8 mouse cellular contexts compared by ENCODE assay signal in the genomic region with DNA sequence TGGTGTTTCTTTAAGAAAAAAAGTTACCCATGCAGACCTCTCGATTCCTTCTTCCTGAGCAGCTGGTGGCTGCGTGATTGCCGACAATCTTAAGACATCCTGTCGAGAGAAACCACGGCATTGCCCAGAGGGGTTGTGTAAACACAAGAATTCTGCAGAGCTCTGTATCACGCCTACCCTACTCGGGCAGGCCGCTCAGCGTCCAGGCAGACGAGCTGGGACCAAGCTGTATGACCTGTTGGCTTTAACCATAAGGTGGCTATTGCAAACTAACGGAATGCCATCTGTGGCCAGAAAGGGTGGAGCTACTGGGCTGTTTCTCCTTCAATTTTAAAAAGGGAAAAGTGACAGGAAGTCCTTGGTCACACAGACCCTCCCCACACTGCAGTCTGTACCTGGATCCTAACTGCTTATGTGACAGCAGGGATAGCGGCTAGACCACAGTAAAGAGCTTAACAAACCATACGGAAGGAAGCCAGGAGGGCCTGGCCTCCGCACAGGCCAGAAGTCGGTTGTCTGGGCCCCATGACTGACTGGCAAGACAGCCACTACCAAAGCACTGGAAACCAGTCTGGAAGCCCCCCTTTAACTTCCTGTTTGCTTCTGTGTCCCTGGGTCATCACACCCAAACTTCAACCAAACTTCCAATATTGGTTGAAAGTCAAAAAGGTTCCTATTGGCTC. TPM values are rescaled to one million over a fixed set of nuclear protein-coding genes. Genes with fewer than 3 reads are reported as not detected.
DNase-seq lines count a peak whose midpoint lies in the region; ATAC-seq lines count a peak whose summit lies in the region.

No protein-coding gene starts in this region.

- peaks cover 20% of the 10 kb centered on the region for H3K36me3 ChIP-seq in midbrain, embryonic 10.5 days
- H3K36me3 ChIP-seq in midbrain, embryonic 16.5 days (ENCODE audit: control insufficient read depth, insufficient read depth, low read length) = no peaks in the 10 kb centered on the region; the same call in 1 of the 2 replicates
- H3K36me3 ChIP-seq in kidney, embryonic 15.5 days = 0 out of 2 replicates have a peak, but pooled peaks cover 9% of the 10 kb centered on the region
- peaks cover 16% of the 10 kb centered on the region for H3K36me3 ChIP-seq in midbrain, embryonic 13.5 days

- H3K9me3 ChIP-seq in midbrain, embryonic 10.5 days (replicated peaks) = no peaks in the 10 kb centered on the region
- H3K9me3 ChIP-seq in midbrain, embryonic 16.5 days (replicated peaks; ENCODE audit: control insufficient read depth, low read length, poor library complexity, severe bottlenecking) = no peaks in the 10 kb centered on the region
- H3K9me3 ChIP-seq in kidney, embryonic 15.5 days (replicated peaks) = no peaks in the 10 kb centered on the region
- no peaks in the 10 kb centered on the region for H3K9me3 ChIP-seq in midbrain, embryonic 13.5 days

- H3K27me3 ChIP-seq in midbrain, embryonic 10.5 days (ENCODE audit: low read depth, poor library complexity, severe bottlenecking) = no peaks in the 10 kb centered on the region
- H3K27me3 ChIP-seq in midbrain, embryonic 16.5 days (ENCODE audit: control insufficient read depth, insufficient read depth, low read depth, low read length) = no peaks in the 10 kb centered on the region
- no peaks in the 10 kb centered on the region for H3K27me3 ChIP-seq in kidney, embryonic 15.5 days
- H3K27me3 ChIP-seq in midbrain, embryonic 13.5 days = no peaks in the 10 kb centered on the region

- peaks cover 8% of the 10 kb centered on the region for H3K4me1 ChIP-seq in midbrain, embryonic 10.5 days
- H3K4me1 ChIP-seq in midbrain, embryonic 16.5 days (ENCODE audit: control insufficient read depth, insufficient read depth, low read length) = no peaks in the 10 kb centered on the region
- peaks cover 35% of the 10 kb centered on the region for H3K4me1 ChIP-seq in kidney, embryonic 15.5 days
- no peaks in the 10 kb centered on the region for H3K4me1 ChIP-seq in midbrain, embryonic 13.5 days (replicated peaks)

- WGBS in midbrain, embryonic 10.5 days = 77% methylated on average over 15 of the region's 15 CpGs
- WGBS in midbrain, embryonic 16.5 days = 73% methylated on average over 15 of the region's 15 CpGs
- WGBS in kidney, embryonic 15.5 days = 22% methylated on average over 15 of the region's 15 CpGs
- 79% methylated on average over 15 of the region's 15 CpGs for WGBS in midbrain, embryonic 13.5 days

- H3K9ac ChIP-seq in midbrain, embryonic 16.5 days (ENCODE audit: low read depth, low read length) = no peak overlapping the region
- H3K9ac ChIP-seq in kidney, embryonic 15.5 days = no peak overlapping the region
- H3K9ac ChIP-seq in midbrain, embryonic 13.5 days (replicated peaks) = no peak overlapping the region

- H3K4me2 ChIP-seq in midbrain, embryonic 16.5 days (ENCODE audit: low read length) = no peak overlapping the region
- peak overlapping the region; percentile 27; the same call in 1 of the 2 replicates for H3K4me2 ChIP-seq in kidney, embryonic 15.5 days
- no peak overlapping the region for H3K4me2 ChIP-seq in midbrain, embryonic 13.5 days (replicated peaks)

- no peak overlapping the region for H3K4me3 ChIP-seq in midbrain, embryonic 10.5 days
- no peak overlapping the region for H3K4me3 ChIP-seq in midbrain, embryonic 16.5 days (ENCODE audit: low read depth, low read length)
- no peak overlapping the region for H3K4me3 ChIP-seq in kidney, embryonic 15.5 days (replicated peaks)
- H3K4me3 ChIP-seq in midbrain, embryonic 13.5 days (replicated peaks) = no peak overlapping the region

- DNase-seq in midbrain, embryonic 10.5 days (ENCODE audit: low spot score) = no peak
- DNase-seq in heart, adult 8-10 months (ENCODE audit: low spot score) = peak; percentile 31
- peak; percentile 54 for DNase-seq in lung, postnatal 14 days
- DNase-seq in thymus, postnatal 4 days = peak; percentile 69
- DNase-seq in spleen, postnatal 14 days (ENCODE audit: low spot score in 2 of 2) = no peak

- 0 out of 2 replicates have a peak overlapping the region, but pooled peaks have one; percentile 28 for H3K27ac ChIP-seq in midbrain, embryonic 10.5 days (replicated peaks)
- no peak overlapping the region for H3K27ac ChIP-seq in midbrain, embryonic 16.5 days (ENCODE audit: low read length)
- peak overlapping the region; percentile 73 for H3K27ac ChIP-seq in kidney, embryonic 15.5 days
- H3K27ac ChIP-seq in midbrain, embryonic 13.5 days = no peak overlapping the region

- no peak for ATAC-seq in midbrain, embryonic 16.5 days
- ATAC-seq in kidney, embryonic 15.5 days (replicated peaks; ENCODE audit: low FRiP score) = no peak
- ATAC-seq in midbrain, embryonic 13.5 days = no peak

RNA-seq across cellular contexts. Expression of a gene that starts 24.8 kb away (rescaled TPM):
- 3.5 and 9.6 TPM in 2 replicates for polyA plus RNA-seq in midbrain, embryonic 10.5 days (2016; fragmentation: Nextera tagmentation; extraction: Ambion mirVana)
- polyA plus RNA-seq in midbrain, embryonic 16.5 days (2015; fragmentation: Nextera tagmentation; extraction: Ambion mirVana) = 14.6 and 15.3 TPM in 2 replicates
- 10 to 100 TPM; 16.2 to 19.3 (median 18.5) TPM for total RNA-seq in heart, adult 8-10 months (2022)
- polyA plus RNA-seq in kidney, embryonic 15.5 days (2015; fragmentation: Nextera tagmentation; extraction: Ambion mirVana) = 20.4 and 25.6 TPM in 2 replicates
- 10.3 and 14.5 TPM in 2 replicates for polyA plus RNA-seq in midbrain, embryonic 13.5 days (2015; fragmentation: Nextera tagmentation; extraction: Ambion mirVana)

RNA-seq across cellular contexts. Expression of a gene that starts 47.1 kb away (rescaled TPM):
- 24.3 and 29.5 TPM in 2 replicates for polyA plus RNA-seq in midbrain, embryonic 10.5 days (2016; fragmentation: Nextera tagmentation; extraction: Ambion mirVana)
- 63.4 and 69.5 TPM in 2 replicates for polyA plus RNA-seq in midbrain, embryonic 16.5 days (2015; fragmentation: Nextera tagmentation; extraction: Ambion mirVana)
- total RNA-seq in heart, adult 8-10 months (2022) = 10 to 100 TPM in 3 of 4 experiments, 1 to 10 TPM in 1; 8.9 to 12.5 (median 11.3) TPM
- 35.5 and 39.5 TPM in 2 replicates for polyA plus RNA-seq in kidney, embryonic 15.5 days (2015; fragmentation: Nextera tagmentation; extraction: Ambion mirVana)
- 45.3 and 47.1 TPM in 2 replicates for polyA plus RNA-seq in midbrain, embryonic 13.5 days (2015; fragmentation: Nextera tagmentation; extraction: Ambion mirVana)

Comparison
In these comparisons a context has a peak if more than half of its experiments do, and no peak if none do; other contexts are left out.
1. H3K27ac ChIP-seq: peak in midbrain, embryonic 10.5 days (single experiment) and kidney, embryonic 15.5 days (single experiment); none in midbrain, embryonic 16.5 days (single experiment) and midbrain, embryonic 13.5 days (single experiment).
2. DNase-seq: peak in heart, adult 8-10 months (single experiment), lung, postnatal 14 days (single experiment) and thymus, postnatal 4 days (single experiment); none in midbrain, embryonic 10.5 days (single experiment) and spleen, postnatal 14 days (0 of 2).